Mouse (Mus musculus) kidney, adult 8-10 months (tissue): ENCODE results near the gene Arnt2.

Source experiments
- DNase-seq, 2 experiments: peaks; one replicate each; pipeline ENCODE4 v3.0.0; 2022

The Arnt2 gene

DNA sequence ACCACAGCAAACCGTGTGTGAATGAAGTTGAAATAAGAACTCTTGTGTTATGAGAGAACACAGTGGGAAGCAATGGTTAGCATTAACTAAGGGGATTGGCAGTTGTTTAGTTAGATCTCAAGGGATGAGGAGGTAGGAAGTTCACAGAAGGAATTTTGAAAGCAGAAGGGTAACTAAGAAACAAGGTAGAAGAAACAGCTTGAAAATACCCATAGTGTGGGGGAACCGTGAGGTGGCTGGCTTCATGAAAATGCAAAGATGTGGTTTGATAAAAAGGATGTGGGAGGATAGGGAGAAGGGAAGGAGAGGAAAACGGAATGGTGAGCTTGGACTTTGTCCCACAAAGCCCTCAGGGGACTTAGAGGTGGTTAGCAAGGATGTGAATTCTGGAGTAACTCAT, 125.0 kb downstream of the Arnt2 start:
- no peak for DNase-seq

DNA sequence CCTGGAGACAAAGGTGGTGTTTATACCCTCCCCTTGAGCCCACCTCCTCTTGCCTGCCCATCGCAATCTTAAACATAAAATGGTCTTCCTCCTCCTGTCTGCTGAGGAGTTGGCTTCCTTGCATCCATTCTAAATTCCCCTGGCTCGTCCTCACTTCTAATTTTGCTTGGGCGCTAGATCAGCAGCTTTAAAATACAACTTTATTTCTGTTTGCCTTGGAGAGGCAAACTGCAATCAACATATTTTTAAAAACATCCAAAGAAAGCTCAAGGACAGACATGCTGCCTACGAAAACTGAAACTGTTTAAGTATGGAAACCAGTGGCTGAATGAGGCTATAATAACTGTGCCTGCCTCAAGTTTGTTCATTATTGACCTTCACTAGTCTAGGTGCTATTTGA, 127.7 kb downstream of the Arnt2 start:
- DNase-seq, result no peak

DNA sequence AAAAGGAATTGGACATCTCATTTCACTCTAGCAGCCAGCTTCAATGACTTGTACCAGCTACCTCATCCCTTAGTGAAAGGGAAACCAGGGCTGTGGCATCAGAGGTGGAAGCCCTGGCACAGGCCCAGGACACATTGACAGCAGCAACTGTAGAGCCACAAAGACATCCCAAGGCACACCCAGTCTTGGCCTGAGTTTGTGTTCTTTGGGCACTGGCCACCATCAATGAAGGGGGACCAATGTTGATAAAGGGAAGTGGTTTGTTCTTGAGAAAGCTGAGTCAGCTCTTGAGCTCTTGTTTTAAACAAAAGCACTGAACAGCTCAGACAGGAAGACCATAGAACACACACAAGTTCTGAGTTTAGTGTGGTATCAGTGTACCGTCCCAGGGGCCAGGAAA, 130.7 kb downstream of the Arnt2 start:
- DNase-seq, result no peak

DNA sequence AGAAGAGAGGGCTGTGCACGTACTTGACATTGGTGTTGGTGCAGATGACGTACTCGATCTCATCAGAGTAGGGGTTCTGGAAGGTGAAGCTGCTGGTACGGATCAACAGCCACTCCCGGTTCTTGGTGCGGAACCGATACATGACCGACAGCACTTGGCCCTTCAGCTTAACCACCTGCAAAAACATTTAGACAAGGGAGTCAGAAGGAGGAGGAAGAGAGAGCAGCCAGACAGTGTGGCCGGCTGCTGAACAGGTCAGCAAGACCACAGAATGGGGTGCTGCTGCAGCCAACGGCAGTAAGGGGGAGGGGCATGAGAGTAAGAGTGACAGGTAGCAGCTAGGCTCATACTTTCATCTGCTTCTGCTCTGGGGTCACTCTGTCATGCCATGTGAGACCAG, 134.7 kb downstream of the Arnt2 start:
- DNase-seq, result no peak

DNA sequence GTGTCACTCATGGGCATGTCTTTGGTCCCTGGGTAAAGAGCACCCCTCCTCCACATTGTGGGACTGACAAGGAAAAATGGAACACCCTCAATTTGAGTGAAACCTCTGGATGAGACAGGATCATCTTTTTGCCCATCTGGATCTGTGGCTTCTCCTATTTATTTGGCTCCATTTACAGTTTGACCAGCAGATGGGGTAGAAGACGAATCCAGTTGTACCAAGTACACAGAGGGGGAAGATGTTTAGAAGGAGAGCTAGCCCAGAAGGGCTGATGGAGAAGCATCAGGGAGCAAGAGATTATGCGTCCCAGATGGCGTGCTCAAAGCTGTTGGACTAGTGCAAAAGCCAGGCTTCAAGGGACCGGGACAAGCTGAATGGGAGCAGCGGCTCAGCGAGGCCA, 136.0 kb downstream of the Arnt2 start:
- no peak for DNase-seq

DNA sequence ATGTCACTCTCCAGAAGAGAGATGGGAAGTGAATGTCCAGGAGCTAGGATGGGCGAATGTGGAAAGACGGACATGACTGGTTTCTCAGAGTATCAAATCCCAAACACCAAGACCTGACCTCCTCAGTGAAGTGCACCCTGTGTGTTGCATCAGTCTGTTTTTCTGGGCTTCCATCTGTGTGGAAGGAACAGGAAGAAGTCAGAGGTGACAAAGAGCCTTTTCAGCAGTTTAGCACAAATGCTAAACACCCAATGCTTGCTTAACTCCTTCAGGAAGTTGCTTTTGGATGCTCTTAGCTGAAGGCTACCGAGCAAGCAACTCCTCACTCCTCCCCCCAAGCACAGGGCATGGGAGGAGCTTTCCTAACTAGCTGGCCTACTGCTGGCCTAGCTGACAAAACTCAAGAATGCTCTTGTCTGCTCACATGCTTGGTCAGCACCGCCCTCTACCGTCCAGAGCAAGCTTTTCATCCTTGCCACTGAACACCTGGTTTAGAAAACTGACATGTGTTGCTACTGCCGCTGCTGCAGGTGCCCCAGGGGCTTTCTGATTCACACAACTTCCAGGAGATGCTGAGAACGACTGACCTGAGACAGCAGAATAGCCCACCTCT, 137.7 kb downstream of the Arnt2 start:
- DNase-seq, result peak; percentile 90 to 91

DNA sequence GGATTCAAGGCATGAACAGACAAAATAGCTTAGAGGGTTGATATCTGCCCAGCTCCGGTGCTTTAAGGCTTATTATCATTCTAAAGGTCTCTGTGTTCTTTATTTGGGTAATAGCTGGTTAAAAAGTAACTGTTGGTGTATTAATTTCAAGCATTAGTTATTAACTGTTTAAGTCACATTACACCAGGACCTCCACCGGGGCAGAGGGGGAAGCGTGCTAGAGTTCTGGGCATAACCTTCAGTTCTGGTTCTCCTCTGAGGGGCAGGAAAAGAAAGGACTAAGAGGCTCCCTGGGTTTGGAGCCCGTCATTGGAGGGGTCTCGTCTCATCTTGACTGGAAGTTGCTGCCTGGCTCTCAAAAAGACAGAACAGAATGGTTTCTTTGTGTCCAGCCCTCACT, 138.5 kb downstream of the Arnt2 start:
- DNase-seq, result peak; percentile 36 to 43

DNA sequence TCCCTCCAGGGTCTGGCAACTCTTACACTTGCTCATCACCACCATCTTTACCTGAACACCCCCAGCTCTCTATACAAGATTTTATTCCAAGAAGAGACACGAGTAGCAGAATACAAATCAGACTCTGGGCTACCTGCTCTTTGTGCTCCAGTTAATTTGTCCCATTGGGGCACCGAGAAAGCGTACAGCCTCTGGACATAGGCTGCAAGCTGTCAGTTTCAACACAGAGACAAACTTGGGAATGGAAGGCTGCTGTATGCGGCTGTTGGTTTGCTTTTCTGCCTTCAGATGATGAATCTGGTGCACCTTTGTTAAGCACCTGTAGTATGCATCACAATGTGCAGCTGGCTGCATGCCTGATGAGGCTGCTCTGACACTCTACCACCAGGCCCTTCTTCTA, 146.5 kb downstream of the Arnt2 start:
- no peak for DNase-seq

DNA sequence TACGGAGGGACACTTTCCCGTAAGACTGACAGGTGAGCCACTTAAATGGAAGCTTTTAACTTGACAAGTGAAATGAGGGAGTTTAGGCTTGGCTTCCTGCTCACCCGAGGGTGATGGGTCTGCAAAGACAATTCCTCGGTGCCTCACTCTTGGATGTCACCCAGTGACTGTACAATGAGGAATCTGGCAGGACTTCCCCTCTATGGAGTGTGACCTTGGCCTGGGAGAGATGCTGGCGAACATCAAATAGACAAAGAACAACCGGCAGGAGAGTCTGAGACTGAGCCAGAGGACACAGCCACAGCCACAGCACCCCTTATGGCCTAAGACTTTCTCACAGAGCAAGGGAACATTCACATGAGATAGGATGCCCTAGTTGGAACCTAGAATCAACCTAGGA, 148.6 kb downstream of the Arnt2 start:
- DNase-seq, result no peak

DNA sequence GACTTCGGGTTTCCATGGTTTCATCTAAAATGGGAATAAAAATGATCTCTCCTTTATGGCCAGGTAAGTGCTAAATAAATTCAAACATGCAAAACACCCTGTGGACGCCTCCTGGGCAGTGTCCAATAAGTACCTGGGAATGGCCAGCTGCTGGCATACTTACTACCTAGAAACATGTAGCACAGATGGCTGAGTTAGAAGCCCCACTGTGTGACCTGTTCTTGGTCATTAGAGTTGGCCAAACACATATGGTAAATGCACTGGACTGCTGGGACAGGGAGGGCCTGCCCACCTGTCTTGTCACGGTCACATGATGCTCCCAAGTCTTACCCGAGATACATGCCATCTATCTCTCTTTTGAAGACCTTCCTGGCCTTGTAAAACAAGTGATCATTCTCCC, 149.6 kb downstream of the Arnt2 start:
- no peak for DNase-seq

DNA sequence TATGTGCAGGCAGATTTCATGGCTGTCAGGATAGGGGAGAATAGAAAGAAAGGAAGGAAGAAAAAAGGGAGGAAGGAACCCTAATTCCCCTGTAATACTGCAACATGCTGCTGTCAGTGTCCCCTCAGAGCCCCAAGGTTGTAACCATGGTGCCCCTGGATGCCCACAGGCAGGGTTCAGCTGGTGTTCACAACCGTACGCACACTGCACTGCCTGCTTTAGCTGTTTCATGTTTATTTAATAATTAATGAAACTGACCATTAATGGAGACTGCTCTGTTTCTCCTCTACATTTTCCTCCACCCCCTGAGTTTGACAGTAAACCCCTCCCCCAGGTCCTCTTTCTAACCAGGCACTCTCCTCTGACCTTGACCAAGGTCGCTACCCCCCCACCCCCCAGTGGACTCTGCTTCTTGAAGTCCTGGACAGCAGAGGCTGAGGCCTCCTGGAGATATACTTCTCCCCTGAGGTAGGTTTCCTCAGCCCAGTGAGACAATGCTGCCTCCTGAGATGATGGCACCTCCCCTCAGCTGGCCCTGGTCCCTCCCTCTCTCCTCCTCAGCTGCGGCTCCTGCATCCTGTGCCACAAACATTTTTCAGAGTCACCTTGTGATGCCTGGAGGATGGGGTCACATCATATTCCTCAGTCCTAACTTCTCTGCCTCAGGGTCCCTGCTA, 150.5 kb downstream of the Arnt2 start:
- DNase-seq, result peak; percentile 25 to 35

DNA sequence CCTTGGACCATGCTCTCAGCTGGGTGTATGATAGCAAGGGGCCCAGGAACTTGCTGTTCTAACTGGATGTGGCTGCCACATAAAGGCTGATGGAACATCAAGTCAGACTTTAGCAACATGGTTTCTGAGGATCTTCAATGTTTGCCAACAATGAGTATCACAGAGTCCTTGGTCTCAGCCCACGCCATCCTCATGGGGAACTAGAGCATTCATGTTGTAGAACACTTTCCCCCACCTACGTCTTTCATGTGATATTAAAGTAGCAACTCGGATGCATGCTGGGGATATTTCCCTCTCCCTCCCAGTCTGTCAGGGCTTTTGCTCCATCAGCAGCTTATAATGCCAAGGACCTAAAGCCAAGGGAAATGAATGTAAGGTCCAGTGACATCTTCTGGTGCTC, 153.3 kb downstream of the Arnt2 start:
- DNase-seq, result no peak

DNA sequence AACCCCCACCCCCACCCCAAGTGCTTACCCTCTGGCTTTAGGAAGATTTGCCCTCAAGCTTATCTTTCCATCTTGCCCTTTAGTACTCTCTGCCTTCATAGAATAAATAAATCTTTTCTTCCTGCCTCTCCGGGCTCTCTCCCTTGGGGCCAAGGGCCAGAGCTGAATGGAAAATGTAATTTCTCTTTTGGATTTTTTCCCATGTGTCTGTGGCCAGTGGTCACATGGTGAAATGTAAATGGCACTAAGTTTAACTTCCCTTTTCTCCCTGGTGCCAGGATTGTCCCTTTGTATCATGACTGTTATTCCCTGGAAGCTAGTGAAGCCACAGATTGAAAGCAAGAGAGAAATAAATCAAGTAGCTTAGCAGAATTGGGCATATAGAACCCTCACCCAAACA, 153.7 kb downstream of the Arnt2 start:
- DNase-seq, result no peak

DNA sequence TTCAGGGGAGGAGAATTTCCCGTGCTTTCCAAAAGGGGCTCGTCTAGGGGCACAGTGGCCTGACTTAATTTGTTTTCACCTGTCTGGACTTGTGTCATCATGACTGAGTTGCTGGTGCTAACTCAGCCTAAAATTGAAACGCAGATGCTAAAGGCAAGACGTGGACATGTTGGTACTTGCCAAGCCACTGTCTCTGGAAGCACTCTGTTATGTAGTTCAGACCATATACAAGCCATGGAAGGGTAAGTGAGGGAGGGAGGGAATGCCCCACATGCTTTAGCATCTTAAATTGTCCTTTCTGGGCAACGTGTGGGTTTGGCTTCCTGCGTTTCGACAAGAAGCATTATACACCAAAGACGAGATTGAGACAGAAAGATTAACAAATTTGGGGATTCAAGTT, 155.1 kb downstream of the Arnt2 start:
- DNase-seq, result no peak

DNA sequence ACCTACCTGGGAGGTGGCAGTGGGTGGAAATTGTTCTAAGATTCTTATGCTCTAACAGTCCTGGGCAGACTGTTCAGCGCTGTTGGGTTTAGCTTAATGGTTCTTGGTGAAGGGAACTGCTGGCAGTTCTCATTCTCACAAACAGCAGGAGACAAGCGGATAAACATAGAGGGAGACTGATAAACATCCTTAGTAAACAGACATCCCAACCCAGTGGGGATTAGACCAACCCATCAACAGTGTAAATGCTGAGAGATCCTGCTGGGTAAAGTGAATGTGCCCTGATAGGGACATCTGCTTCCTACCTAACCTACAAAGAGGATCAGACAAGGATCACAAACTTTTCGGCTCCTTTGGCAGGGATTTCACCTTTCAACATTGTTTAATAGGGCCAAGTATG, 155.7 kb downstream of the Arnt2 start:
- DNase-seq, result no peak

DNA sequence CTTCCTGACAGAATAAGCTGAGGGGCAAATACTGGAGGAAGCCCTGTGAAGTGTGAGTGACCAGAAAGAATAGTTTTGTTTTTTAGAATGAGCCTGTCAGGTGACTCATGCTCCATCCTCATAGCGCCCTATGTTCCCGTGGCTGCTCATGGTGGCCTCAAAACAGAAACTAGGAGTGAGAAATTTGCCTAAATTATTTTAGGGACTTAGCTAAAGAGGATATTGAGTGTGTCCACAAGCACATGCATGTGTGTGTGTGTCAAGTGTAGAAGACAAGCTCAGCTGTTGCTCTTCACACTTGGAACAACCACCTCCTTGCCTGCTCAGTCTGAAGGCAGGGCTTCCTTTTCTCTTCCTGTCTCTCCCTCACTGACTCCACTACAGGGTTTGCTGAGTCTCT, 158.3 kb downstream of the Arnt2 start:
- no peak for DNase-seq

DNA sequence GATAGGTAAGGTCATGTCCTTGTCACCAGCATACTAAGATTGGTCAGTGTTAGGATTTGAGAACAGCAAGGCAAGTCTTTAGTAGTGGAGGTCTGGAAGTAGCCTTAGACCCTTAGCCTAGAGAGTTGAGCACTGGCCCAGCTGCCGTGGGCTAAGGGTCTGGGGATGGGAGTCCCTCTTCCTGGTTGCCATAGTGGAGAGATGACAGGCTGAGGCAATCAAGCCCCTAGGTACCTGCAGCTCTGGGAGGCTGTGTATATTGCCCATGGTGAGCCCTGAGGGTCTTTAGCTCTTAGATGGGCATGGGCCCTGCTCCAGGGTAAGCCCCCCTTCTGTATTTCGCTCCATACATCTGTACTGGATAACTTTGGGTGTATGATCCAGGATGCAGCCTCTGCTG, 159.2 kb downstream of the Arnt2 start:
- DNase-seq, result no peak

DNA sequence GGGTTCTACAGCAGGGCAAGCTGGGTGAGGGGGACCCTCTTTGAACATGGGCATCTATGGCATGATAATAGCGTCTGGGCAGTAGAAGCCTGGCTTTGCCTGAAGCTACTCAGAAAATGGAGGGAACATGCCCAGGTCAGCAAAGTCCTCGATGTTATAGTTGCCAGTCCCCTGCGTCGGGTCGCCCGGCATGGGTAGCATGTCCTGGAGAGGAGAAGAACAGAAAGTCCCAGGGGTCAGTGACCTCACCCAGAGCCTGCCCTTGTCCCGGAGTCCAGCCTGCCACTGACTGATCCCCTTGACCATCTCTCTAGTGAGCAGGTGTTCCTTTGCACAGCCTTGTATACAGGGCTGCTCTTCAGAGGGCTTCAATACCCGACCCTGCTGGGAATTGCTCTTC, 160.0 kb downstream of the Arnt2 start:
- peak in 1 of 2 experiments; percentile 52 for DNase-seq

DNA sequence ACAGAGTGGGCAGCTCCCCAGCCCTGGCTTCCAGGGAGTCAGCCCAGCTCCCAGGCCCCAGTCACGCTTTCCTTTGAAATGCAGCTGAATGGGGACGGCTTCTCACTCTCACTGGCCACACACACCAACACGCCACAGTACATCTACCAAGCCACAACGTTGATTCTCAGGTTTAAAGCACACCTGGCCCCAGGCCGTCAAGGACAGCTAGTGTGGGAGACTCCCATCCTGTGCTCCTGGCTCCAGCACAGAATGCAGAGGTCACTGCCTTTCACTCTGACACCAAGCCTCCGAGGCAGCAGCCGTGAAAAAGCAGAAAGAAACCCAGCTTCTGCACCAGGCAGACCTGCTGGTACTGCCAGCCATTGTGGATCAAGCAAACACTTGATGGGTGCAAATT, 160.6 kb downstream of the Arnt2 start:
- DNase-seq, result peak; percentile 42 to 54

DNA sequence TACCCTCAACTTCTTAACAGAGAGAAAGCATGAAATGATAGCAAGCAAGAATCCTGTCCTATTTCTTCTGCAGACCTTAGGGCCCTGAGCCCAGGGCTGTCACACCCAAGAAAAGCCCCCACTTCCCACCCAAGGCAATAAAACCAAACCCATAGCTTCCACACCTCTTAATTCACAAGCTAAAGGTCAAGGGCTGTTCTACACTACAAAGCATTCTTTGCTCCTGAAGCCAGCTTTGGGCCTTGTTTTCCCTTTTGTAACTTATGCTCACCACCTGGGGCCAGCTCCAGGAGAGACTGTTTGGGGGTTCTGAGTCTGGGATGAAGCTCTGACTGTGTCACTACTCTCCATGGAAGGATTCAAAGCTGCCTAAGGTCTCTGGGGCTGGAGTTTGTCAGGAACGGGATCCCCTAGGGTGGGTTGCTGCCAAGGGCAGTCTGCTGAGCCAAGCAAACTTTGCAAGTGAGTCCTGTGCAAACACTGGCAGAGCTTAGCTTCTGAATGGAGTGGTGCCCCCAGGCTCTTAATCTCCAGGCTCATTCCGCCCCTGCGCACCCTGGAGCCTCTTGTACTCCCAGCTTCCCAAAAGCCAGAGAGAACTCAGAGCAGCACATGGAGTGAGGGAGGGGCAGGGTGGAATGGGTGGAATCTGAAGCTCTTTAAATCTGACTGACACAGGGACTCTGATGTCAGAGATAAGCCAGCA, 161.9 kb downstream of the Arnt2 start:
- no peak for DNase-seq

DNA sequence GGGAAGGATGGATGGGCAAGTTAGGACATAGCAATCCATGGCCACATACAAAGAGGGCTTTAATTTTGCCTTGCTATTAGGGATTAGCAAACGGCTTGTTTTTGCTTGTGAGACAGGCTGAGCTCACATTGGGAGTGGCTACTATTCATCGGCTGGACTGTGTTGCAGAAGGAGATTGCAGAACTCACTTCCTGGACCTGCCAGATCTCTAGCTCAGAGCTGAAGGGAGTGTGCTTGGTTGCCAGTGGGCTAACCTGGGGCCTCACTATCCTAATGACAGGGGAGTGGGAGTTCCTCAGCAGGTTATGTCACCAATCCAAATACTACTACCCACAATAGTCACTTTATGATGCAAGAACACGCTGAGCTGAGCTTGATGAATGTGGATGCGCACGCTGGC, 163.1 kb downstream of the Arnt2 start:
- DNase-seq, result no peak

DNA sequence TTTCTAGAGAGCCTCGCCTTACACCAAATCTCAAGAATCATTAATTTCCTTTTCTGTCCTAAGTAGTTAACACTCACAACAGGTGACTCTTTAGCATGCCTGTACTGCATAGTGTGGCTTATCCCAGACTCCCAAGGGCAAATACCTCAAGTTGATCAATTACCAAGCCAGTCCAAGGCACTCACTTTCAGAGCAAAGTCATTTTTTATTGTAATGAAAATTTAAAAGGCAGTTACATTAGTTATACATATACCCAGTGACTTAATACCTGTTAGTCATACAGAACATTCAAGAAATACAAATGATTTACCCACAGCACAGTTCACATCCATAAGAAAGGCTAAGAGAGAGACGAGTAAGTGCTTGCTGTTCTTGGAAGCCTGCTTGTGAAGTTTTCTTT, 163.9 kb downstream of the Arnt2 start:
- DNase-seq, result peak in 1 of 2 experiments; percentile 82

DNA sequence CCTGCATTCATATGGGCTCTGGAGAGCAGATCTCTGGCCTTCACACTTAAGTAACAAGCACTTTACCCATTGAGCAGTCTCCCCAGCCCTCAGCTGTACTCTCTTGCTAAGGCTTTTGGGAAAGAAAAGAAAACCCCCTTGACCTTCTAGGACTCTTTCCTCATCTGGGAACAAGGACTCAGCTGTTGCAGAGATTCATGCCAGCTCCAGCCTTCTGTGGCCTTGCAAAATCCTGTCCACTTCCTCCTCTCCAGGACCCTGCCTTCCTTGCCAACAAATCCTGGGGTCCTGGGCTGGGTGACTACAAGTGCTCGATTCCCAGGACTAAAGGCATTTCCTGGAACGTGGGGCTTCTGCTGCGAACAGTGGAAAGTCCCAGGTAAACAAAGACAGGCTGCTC, 169.6 kb downstream of the Arnt2 start:
- no peak for DNase-seq

DNA sequence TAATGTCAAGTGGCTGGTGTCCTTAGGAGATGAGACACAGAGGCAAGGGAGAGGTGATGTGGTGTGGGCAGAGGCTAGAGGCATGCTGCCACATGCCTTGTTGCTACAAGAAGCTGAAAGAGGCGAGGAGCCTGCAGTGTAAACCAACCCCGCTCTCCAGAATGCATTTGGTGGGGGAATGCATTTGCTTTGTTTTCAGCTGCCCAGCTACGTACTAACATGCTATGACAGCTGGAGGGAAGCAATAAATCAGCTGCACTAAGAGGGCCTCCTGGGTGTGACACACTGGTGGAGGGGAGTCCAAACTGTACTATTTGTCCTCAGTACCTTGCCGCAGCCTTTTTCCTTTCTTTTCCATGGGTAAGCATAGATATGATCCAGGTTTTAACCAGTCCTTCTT, 172.3 kb downstream of the Arnt2 start:
- DNase-seq, result no peak

DNA sequence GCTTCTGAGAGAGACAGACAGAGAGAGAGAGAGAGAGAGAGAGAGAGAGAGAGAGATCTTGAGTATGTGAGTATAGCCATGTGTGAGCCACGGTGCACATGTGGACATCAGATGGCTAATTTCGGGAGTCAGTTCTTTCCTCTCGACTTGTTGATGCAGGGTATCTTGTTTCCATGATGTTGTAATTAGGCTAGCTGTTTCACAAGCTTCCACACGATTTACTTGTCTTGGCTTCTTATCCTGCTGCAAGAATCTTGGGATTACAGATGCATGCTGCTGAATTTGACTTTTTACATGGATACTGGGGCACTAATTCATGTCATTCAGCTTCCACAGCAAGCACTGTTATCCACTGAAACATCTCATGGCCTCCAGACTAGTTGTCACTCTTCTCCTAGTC, 178.6 kb downstream of the Arnt2 start:
- no peak for DNase-seq
